Mouse (Mus musculus) adrenal gland, postnatal 4 days (tissue): ENCODE data around the gene Gm2115. TPM values are rescaled to one million over a fixed set of nuclear protein-coding genes. Genes with fewer than 3 reads are reported as not detected.

ENCODE experiments used
- DNase-seq, 2 experiments: peaks; one replicate each; pipeline ENCODE4 v3.0.0; 2021 to 2022; ENCODE audit warnings: low spot score in 2 of 2, mixed read lengths in 2 of 2
- total RNA-seq, 2 experiments: library from RNA; stranded (reverse); gene quantifications; 2 replicates each; pipeline ENCODE4 v1.2.3; 2021

Gene Gm2115
- total RNA-seq, 2 experiments from 2014 or later, result 10.1 to 10.7 TPM

DNA sequence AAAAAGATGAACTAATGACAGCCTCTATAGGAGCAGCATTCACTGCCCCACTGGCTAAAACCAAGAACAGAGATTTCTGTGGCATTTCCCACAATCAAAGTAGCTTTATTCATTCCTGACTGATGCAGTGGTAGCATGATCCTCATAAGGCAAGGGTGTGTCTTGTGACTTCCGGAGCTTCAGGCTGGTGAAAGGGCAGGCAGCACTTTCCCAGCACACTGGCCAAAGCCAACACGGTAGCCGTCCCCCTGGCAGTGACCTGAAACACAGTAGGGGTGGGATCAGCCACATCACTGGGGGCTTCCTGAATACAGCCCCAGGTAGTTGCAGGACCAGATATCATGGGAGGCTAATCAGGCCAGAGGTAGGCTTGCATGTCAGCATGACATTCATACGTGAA is 56.3 kb downstream of the Gm2115 start:
- no peak for DNase-seq

DNA sequence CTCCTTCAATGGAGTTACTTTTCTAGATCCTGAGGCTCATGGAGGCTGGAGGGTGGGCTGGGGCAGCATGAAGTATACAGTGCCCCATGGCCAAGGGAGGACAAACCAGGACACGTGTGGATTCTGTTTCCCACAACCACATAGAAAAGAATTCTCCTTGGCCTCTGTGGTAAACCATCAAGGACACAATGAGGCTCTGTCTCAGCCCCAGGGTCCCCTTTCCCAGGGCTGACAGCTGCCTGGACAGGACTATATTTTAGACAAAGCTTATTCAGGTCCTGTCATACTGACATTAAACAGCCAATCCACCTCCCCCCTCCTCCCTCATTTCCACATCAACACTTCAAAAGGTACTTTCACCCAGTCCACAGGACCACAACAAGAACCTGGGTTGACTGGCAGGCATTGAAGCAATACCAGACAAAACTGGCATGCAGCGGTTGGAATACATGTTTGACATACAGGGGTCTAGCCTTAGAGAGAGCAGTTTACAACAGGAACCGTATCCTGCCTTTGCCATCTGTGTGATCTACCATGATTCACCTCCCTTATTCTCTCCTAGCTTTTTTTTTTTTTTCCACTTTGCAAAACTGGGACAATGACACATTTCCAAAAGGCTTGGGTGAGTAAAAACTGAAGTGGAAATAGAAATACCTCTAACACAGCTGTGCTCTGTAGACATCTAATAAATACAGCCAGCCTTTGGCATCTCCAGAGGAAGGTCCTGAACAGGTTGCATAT is 57.8 kb downstream of the Gm2115 start:
- no peak for DNase-seq

DNA sequence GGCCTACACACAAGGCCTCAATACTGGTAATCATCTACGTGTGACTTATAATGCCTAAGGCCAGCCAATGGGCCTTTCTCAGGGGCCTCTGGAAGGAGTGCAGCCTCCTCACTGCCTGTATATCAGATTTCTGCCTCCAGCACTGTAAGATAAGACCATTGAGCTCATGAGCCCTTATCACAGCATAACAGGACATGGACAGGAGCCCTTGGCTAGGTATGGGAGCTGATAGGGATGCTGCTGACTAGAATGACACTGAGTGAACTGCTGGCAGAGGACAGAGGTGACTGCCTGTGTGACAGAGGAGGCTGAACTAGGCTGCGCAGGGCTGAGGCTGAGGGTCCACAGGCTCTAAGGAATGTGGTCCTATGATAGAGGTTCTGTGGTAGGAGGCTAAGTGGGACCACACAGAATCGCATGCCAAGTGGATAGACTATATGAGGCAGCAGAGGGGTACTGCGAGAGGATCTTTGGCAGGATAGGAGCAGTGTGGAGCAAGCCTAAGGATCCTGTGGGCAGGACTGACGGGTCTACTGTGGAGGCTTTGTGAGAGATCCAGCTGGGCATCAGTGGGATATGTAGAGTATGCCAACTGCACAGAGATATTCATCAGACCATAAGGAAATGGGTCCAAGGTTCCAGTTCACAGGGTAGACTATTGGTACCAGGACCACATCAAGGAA is 58.5 kb downstream of the Gm2115 start:
- DNase-seq, result no peak

- no peak for DNase-seq
These were observed 61.9 kb downstream of the Gm2115 start for GRCm38 (mm10) chr7:84590622-84591021.

DNA sequence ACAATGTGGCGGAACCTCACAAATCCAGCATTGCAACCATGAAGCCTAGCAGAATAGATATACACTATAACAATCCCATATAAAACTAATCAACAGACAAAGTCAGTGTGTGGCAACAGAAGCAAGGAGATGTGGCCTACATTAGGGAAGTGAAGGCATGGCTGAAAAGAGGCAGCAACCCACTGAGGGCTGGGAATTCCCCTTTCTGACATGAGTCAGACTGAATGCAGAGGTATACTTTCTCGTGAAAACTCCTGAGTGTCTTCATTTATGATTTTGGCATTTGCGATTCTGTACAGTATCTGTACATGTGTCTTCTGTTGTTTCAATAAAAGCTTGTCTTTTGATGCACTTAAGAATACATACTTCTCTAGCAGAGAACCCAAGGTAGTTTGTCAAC is 62.6 kb downstream of the Gm2115 start:
- DNase-seq, result no peak

- DNase-seq, result no peak
These were observed 65.5 kb downstream of the Gm2115 start for GRCm38 (mm10) chr7:84594087-84594916.

DNA sequence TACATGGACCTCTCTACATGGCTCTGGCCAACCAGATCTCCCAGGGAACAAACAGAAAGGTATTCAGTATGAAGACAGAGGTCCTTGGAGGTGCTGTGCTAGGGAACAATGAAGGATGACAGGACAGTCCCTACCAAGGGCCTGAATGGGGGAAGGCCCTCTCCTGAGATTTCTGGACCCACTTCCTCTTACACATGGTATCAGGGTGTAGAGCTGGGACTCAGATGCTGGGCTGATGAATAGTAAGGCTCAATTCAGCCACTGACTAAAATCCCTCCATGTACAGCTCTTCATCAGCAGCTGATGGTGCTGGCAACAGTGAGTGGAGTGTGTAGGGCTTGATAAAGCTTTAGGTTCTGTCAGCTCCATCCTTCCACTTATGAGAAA is 66.2 kb downstream of the Gm2115 start:
- no peak for DNase-seq

DNA sequence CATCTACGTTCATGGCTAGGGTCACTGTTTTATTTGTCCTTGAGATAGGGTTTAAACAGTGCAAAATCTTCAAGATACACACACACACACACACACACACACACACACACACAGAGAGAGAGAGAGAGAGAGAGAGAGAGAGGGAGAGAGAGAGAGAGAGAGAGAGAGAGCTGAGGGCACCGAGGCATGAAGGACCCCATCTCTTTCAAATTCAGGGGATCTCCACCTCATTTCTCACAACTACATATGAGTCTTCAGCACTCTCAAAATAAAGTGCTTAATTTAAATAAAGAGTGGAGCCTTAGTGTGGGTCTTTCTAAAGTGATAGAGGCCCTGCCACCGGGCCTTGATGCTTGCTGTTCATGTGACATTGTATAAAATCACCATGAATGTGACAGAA is 67.2 kb downstream of the Gm2115 start:
- no peak for DNase-seq

DNA sequence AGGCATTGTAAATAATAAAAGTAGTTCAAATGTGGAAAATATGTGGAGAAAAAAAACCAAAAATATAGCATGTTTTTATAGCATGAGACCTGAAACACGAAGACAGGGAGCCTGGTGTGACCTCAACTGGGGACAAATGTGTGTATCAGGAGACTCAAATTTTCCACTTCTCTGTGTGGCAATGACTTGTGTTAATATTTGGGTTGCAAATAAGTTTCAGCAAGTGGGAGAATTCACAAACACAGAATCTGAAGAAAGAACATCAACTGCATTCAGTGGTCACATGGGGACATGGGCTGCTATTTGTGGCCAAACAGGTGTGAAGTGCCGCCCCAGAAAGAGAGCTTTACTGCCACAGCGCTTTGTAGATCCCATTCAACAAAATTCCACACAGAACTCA is 67.9 kb downstream of the Gm2115 start:
- no peak for DNase-seq

- DNase-seq, result no peak
These were observed 71.9 kb downstream of the Gm2115 start for GRCm38 (mm10) chr7:84600631-84601030.

DNA sequence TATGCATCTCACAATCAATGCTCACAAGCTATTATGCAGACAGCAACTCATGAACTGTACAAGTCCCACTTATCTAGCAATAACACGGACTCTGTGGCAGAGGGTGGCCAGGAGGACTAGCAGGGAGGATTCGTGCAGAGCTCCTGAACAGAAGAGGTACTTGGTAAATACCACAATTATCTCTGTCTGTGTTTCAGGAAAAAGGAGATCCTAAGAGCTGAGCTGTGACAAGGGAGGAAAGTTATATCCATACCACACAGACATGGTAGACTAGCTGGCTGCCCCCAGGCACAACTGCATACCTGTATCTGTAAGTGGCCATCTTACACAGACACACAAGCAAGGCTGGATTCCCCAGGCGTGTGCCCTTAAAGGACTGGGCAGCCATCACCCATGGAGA is 72.6 kb downstream of the Gm2115 start:
- no peak for DNase-seq

- no peak for DNase-seq
These were observed 75.7 kb downstream of the Gm2115 start for GRCm38 (mm10) chr7:84604501-84604900.

DNA sequence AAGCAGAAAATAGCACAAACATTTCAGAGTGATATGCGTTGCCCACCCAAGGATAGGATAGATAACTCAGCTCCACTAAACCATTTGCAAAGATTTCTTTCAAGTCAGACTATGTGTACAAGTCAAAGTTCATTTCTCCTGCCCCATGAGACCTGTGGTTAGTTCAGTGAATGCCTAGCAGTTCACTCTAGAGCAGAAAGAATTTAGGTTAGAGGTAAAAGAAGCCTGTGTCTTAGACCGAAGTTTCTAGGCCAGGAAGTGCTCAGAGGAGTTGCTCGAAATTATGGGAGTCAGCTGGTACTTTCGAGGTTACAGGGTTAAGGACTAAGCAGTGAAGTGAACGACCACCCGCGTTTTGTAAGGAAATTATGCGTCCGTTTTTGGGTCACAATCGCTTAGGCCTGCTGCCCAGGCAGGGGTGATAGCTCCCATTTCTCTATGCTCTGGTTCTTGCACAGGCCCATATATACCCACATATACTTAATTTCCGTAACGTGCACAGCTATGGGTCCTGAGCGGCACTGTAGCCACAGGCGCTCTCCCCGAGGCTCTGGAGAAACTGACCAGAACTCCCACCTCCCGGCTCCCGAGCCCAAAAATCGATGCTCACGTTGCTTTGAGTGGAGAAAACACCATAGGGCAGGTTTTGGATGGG is 76.4 kb downstream of the Gm2115 start:
- no peak for DNase-seq

DNA sequence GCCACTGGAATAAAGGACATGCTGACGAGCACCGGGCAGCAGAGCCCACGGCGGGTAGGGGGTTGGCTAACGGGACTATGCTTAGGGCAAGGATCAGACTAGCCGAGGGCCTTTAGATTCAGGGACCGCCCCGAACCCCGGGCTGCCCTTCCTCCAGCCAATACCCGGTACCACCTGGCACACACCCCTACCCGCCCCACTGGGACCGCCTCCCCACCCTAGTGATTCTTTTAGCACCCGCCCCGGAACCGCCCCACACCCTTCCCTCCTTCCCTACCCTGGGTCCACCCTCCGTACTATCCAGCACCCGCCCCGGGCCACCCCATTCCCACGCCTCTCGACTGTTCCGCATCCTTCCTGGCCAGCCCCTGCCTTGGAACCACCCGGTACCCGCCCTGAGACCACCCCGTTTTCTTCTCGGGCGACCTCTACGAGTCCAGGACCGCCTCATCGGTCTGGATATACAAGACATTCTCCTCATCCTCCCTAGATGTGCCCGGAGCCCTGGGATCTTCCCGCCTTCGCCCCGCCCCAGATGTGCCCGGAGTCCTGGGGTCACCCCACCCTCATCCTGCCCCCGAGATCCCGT is 77.0 kb downstream of the Gm2115 start:
- peak; percentile 62 to 78 for DNase-seq

DNA sequence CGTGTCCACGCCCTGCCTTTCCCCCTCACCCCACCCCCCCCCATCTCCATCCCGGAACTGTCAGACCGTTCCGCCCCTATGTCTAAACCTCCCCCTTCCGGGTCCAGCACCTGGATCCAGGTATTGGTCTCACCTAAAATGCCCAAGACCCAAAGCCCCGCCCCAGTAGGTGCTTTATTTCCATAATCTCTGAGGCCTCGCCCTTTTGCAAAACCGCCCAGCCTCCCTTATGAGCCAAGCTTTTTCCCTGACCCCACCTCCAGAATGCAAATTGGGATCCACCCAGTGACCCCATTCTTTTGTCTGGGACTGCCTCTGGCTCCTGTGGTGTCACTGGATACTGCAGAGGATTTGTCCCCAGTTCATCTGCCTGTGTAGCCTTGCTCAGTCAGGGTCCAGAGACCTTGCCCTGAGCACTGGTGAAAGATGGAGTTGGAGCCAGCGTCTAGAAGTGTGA is 77.6 kb downstream of the Gm2115 start, which contains the start of gene Fah:
Fah (minus strand) TSS at position 430 of the 457 bp plus-strand sequence.
- peak in 1 of 2 experiments; percentile 39 for DNase-seq

- DNase-seq, result no peak
These were observed 82.9 kb downstream of the Gm2115 start for GRCm38 (mm10) chr7:84611609-84612008.

DNA sequence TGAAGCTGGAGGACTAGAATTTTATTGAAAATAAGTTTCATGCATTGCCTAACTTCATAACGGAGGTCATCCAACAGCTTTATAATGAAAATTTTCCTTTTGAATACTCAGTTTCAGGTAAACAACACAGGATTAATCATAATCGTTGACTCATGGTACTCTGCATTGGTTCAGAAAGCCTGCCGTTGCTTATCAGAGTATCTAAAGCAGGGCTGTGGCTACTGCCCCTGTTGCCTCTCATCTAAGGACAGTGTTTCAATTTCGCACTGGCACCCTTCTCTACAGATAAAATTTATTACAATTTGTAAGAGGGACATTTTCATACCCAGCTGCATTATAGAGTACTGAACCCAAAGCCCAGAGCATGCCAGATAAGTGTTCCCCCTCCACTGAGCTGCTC is 83.7 kb downstream of the Gm2115 start:
- DNase-seq, result no peak

- DNase-seq, result no peak
These were observed 90.2 kb downstream of the Gm2115 start for GRCm38 (mm10) chr7:84618951-84619350.

- no peak for DNase-seq
These were observed 92.2 kb downstream of the Gm2115 start for GRCm38 (mm10) chr7:84620956-84621355.

DNA sequence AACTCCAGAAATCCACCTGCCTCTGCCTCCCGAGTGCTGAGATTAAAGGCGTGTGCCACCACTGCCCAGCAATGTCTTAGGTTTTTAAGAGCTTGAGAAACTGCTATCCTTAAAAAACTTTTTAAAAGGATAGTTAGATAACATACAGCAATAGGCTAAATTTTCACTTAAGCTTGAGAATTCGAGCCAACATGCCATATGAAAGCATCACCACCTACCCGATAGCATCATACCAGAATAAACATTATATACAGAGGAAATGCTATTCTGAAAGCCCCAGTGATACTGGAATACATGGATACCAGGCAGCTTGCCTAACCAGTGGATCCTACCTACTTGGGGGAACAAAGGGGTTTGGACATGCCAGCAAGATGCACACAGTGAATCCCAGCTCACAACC is 95.0 kb downstream of the Gm2115 start:
- DNase-seq, result no peak

DNA sequence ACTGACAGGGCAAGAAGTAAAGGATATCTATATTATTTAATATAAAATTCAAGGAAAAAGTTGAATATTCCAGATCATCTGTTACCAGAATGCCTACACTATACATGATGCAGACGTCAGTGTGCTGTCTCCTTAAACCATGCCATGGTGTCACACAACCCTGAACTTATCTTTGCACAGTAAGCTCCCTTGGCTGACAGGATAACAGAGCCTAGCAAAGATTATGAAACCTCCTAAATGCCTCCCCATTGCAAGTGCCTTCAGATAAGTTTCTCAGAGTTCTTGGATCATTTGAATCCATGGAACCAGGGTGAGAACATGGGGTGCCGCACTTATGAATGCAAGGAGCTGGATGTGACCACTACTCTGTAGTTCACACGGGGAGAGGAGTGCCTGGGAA is 103.1 kb downstream of the Gm2115 start:
- DNase-seq, result no peak
